Mouse (Mus musculus) midbrain, embryonic 13.5 days (tissue): ENCODE measurements at regions not wholly inside any gene's neighbourhood (a gene's known extent, or its start where the extent isn't known, plus 50 kb on each side); places are given as distances from the start of the nearest gene placed in this dataset.

Experiments used
- ATAC-seq: fragments of 200-750 bp; cut with Nextera tagmentation; 2 replicates; pipeline ENCODE4 v1.8.0; 2017; ENCODE audit warnings: mild to moderate bottlenecking, moderate TSS enrichment, moderate library complexity
- H3K27ac ChIP-seq: fragments of 300-500 bp; sonication (generic); 2 replicates; pipeline ENCODE4 v1.5.1; 2015; ENCODE audit warnings: inconsistent platforms, mild to moderate bottlenecking, moderate library complexity
- H3K27me3 ChIP-seq: fragments of 300-500 bp; sonication (generic); 2 replicates; pipeline ENCODE4 v1.6.1; 2015; ENCODE audit warnings: mild to moderate bottlenecking, inconsistent platforms
- H3K36me3 ChIP-seq: fragments of 300-500 bp; sonication (generic); 2 replicates; pipeline ENCODE4 v1.6.1; 2015; ENCODE audit warnings: mild to moderate bottlenecking, inconsistent platforms
- H3K4me1 ChIP-seq: fragments of 300-500 bp; sonication (generic); replicated peaks from 2 replicates; pipeline ENCODE4 v1.6.1; 2015; ENCODE audit warnings: inconsistent platforms
- H3K4me2 ChIP-seq: fragments of 300-500 bp; sonication (generic); replicated peaks from 2 replicates; pipeline ENCODE4 v1.6.1; 2015; ENCODE audit warnings: moderate library complexity, mild to moderate bottlenecking, inconsistent platforms
- H3K4me3 ChIP-seq: fragments of 300-500 bp; sonication (generic); replicated peaks from 2 replicates; pipeline ENCODE4 v1.5.1; 2015; ENCODE audit warnings: mild to moderate bottlenecking, inconsistent platforms
- H3K9ac ChIP-seq: fragments of 300-500 bp; sonication (generic); replicated peaks from 2 replicates; pipeline ENCODE4 v1.6.1; 2015; ENCODE audit warnings: mild to moderate bottlenecking, inconsistent platforms
- H3K9me3 ChIP-seq: fragments of 300-500 bp; sonication (generic); 2 replicates; pipeline ENCODE4 v1.6.1; 2016; ENCODE audit warnings: mild to moderate bottlenecking, inconsistent platforms
- WGBS: fragments of 180-500 bp; shearing (Covaris S2); methylation state at CpG from one replicate; pipeline ENCODE4 v1.1.7; 2015; 5-methylcytosine and 5-hydroxymethylcytosine counted together

DNA sequence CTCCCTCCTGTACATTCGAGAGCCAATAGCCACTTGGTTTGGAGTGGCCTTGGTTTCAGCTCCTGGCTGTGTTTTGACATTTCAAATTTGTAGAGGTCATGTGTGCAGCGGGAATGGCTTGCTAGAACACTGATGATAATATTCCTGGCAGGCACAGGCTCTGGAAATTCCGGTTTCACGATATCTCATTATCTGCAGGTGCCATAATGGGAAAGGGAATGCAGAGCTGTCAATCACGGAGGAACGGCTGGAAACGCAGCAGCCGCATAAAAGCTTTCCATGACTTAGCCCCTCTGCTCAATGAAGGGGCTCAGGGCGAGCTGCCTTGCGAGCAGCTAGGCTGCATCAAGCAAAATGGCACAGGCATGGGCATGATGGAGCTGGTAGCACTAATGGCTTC, 251.6 kb downstream of the Tshz3 start:
- H3K27me3 ChIP-seq = no peaks in the 10 kb centered on the region
- no peaks in the 10 kb centered on the region for H3K9me3 ChIP-seq
- H3K4me3 ChIP-seq = no peak overlapping the region
- no peaks in the 10 kb centered on the region for H3K36me3 ChIP-seq
- H3K4me1 ChIP-seq = peaks cover 20% of the 10 kb centered on the region
- 54% methylated on average over 10 of the region's 10 CpGs for WGBS
- peak overlapping the region; percentile 61 for H3K27ac ChIP-seq
- H3K9ac ChIP-seq = no peak overlapping the region
- no peak overlapping the region for H3K4me2 ChIP-seq
- peak; percentile 57; the same call in 1 of the 2 replicates for ATAC-seq

- Histone ChIP-seq H3K9ac (no peak overlapping the region), H3K27me3 (no peaks in the 10 kb centered on the region), H3K36me3 (no peaks in the 10 kb centered on the region), H3K4me2 (no peak overlapping the region), H3K9me3 (peaks cover 4% of the 10 kb centered on the region), H3K4me3 (no peak overlapping the region), H3K4me1 (0 out of 2 replicates have a peak, but pooled peaks cover 3% of the 10 kb centered on the region), H3K27ac (no peak overlapping the region)
- no peak for ATAC-seq
- 69% methylated on average over 3 of the region's 3 CpGs for WGBS
Observed at GRCm38 (mm10) chr7:36955376-36955775, 257.5 kb downstream of the Tshz3 start.

DNA sequence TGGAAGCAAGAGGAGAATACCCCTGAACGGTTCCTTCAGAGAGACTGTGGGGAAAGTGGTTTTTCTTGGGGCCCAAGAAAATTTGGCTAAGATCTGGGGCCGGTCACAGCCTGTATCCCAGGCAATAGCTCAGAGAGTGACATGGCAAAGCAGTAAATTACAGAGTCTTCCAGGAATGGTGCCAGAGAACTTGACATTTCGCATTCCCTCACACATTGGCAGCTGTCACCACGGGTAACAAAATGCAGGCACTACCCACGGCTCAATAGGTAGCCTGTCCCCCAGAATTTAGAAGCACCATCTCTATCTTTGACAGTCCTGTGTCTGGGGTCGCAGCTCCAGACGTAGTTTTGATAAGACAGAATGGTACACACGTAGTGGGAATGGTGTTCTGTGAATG, 260.3 kb downstream of the Tshz3 start:
- no peak overlapping the region for H3K27ac ChIP-seq
- ATAC-seq = no peak
- H3K27me3 ChIP-seq = no peaks in the 10 kb centered on the region
- no peak overlapping the region for H3K4me3 ChIP-seq
- H3K4me2 ChIP-seq = no peak overlapping the region
- 82% methylated on average over 8 of the region's 8 CpGs for WGBS
- H3K9ac ChIP-seq = no peak overlapping the region
- 0 out of 2 replicates have a peak, but pooled peaks cover 3% of the 10 kb centered on the region for H3K4me1 ChIP-seq
- H3K36me3 ChIP-seq = no peaks in the 10 kb centered on the region
- H3K9me3 ChIP-seq = peaks cover 4% of the 10 kb centered on the region

DNA sequence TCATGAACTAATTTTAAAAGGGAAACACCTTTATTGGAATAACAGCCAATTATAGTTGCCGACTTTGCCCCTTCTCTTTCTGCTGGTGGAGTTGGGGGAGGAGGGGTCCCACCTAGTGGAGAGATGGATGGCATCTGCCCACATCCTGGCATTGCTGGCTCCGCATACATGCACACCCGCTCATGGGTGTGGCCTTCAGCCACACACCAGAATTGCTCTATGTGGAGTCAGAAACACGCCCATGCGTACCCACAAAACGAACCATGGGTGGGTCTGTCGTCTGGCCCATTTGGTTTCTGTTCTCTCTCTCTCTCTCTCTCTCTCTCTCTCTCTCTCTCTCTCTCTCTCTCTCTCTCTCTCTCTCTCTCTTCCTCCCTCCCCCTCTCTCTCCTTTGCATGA, 273.9 kb downstream of the Tshz3 start:
- Histone ChIP-seq H3K27ac (no peak overlapping the region), H3K36me3 (no peaks in the 10 kb centered on the region), H3K27me3 (no peaks in the 10 kb centered on the region; the same call in 1 of the 2 replicates), H3K4me2 (no peak overlapping the region), H3K9ac (no peak overlapping the region), H3K4me3 (no peak overlapping the region), H3K4me1 (peaks cover 23% of the 10 kb centered on the region), H3K9me3 (no peaks in the 10 kb centered on the region)
- no peak for ATAC-seq
- 88% methylated on average over 7 of the region's 7 CpGs for WGBS

DNA sequence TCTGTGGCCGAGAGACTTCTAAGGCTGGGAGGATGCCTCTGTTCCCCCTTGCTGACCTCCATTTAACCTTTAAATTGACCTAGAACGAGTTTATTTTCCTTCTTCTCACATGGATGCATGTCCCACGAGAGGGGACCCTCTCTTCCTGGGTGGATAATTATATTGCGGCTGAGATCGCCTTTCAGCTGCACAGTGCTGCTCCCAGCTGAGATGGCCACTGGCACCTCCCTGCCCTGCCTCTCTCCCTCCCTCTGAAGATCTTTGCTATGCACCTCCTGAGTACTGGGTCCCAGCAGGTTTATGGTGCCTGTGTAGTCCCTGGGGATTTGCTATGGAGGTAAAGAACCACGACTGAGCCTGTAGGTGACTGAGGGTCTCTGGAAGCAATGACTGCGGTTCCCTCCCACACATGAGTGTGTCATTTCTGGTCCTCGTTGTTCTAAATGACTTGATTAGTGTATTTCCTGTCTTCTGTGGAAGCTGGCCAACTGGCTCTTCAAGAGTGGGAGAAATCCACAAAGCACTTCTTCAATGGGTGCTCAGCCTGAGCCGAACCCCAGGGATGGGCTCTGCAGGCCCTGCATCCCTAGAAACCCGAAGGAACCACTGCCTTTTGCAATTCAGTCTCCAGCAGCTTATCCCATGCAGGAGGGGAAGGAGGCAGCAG, 275.9 kb downstream of the Tshz3 start:
- Histone ChIP-seq H3K4me3 (no peak overlapping the region), H3K9me3 (no peaks in the 10 kb centered on the region), H3K27ac (no peak overlapping the region), H3K9ac (no peak overlapping the region), H3K4me1 (peaks cover 26% of the 10 kb centered on the region), H3K27me3 (no peaks in the 10 kb centered on the region; the same call in 1 of the 2 replicates), H3K4me2 (no peak overlapping the region), H3K36me3 (no peaks in the 10 kb centered on the region)
- peak; percentile 41; the same call in 1 of the 2 replicates for ATAC-seq
- 45% methylated on average over 10 of the region's 10 CpGs for WGBS

DNA sequence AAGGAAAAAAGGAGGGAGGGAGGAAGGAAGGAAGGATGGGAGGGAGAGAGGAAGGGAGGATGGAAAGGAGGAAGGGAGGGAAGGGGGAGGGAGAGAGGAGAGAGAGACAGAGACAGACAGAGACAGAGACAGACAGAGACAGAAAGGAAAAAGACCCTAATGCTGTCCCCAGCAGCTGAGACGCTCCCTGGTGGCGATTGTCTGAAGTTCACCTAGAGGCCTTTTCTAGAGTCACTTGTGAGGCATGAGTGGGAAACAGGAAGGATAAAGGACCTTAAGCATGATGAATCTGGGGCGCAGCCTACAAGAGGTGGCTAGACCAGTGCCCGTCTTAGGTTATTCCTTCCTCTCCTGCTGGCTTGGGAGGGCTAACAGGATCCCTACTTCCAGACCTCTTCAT, 276.7 kb downstream of the Tshz3 start:
- no peak for ATAC-seq
- H3K27ac ChIP-seq = no peak overlapping the region
- no peaks in the 10 kb centered on the region for H3K9me3 ChIP-seq
- H3K9ac ChIP-seq = no peak overlapping the region
- no peak overlapping the region for H3K4me2 ChIP-seq
- no peaks in the 10 kb centered on the region; the same call in 1 of the 2 replicates for H3K27me3 ChIP-seq
- H3K4me3 ChIP-seq = no peak overlapping the region
- peaks cover 23% of the 10 kb centered on the region for H3K4me1 ChIP-seq
- 50% methylated on average over 4 of the region's 4 CpGs for WGBS
- H3K36me3 ChIP-seq = no peaks in the 10 kb centered on the region

GRCm38 (mm10) chr7:36975475-36975874, 277.6 kb downstream of the Tshz3 start:
- H3K4me2 ChIP-seq = no peak overlapping the region
- no peak overlapping the region for H3K4me3 ChIP-seq
- no peak overlapping the region for H3K9ac ChIP-seq
- no peak overlapping the region for H3K27ac ChIP-seq
- no peak for ATAC-seq
- H3K4me1 ChIP-seq = peaks cover 23% of the 10 kb centered on the region
- H3K9me3 ChIP-seq = no peaks in the 10 kb centered on the region
- WGBS = 28% methylated on average over 5 of the region's 5 CpGs
- no peaks in the 10 kb centered on the region for H3K36me3 ChIP-seq
- H3K27me3 ChIP-seq = no peaks in the 10 kb centered on the region

GRCm38 (mm10) chr7:36977819-36978218, 279.9 kb downstream of the Tshz3 start:
- Histone ChIP-seq H3K27me3 (no peaks in the 10 kb centered on the region), H3K4me1 (peaks cover 17% of the 10 kb centered on the region), H3K4me2 (no peak overlapping the region), H3K27ac (no peak overlapping the region), H3K9ac (no peak overlapping the region), H3K36me3 (no peaks in the 10 kb centered on the region), H3K9me3 (no peaks in the 10 kb centered on the region), H3K4me3 (no peak overlapping the region)
- WGBS = 65% methylated on average over 12 of the region's 12 CpGs
- no peak for ATAC-seq

- 83% methylated on average over 1 of the region's 1 CpGs for WGBS
- Histone ChIP-seq H3K4me2 (no peak overlapping the region), H3K4me3 (no peak overlapping the region), H3K9me3 (0 out of 2 replicates have a peak, but pooled peaks cover 6% of the 10 kb centered on the region), H3K36me3 (no peaks in the 10 kb centered on the region), H3K27ac (no peak overlapping the region), H3K9ac (no peak overlapping the region), H3K4me1 (no peaks in the 10 kb centered on the region), H3K27me3 (no peaks in the 10 kb centered on the region)
- ATAC-seq = no peak
Observed at GRCm38 (mm10) chr7:36989380-36989779, 291.5 kb downstream of the Tshz3 start.

- Histone ChIP-seq H3K4me3 (no peak overlapping the region), H3K36me3 (no peaks in the 10 kb centered on the region), H3K9ac (no peak overlapping the region), H3K27me3 (no peaks in the 10 kb centered on the region), H3K4me1 (no peaks in the 10 kb centered on the region), H3K27ac (no peak overlapping the region), H3K4me2 (no peak overlapping the region), H3K9me3 (no peaks in the 10 kb centered on the region)
- no peak for ATAC-seq
- 88% methylated on average over 5 of the region's 5 CpGs for WGBS
Observed at GRCm38 (mm10) chr7:37004601-37005000, 306.7 kb downstream of the Tshz3 start.

DNA sequence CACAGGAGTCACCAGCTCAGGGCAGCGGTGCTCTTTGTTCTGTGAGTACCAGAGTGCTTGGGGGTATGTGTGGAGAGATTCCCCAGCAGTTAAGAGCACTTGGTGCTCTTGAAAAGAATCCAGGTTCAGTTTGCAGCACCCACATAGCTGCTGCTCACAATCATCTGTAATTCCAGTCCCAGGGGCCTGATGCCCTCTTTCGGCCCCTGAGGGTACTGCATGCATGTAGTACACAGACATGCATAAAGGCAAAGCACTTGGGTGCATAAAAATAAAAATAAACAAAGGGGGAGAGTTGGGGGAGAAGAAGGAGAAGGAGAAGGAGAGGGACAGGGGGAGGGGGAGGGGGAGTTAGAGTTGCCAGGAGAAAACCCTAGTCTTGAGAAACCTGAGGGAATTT, 307.8 kb downstream of the Tshz3 start:
- H3K36me3 ChIP-seq = no peaks in the 10 kb centered on the region
- no peak overlapping the region for H3K4me2 ChIP-seq
- H3K4me3 ChIP-seq = no peak overlapping the region
- H3K9me3 ChIP-seq = no peaks in the 10 kb centered on the region
- H3K9ac ChIP-seq = no peak overlapping the region
- no peak for ATAC-seq
- no peaks in the 10 kb centered on the region for H3K27me3 ChIP-seq
- no peaks in the 10 kb centered on the region for H3K4me1 ChIP-seq
- WGBS = 93% methylated on average over 2 of the region's 2 CpGs
- no peak overlapping the region for H3K27ac ChIP-seq

DNA sequence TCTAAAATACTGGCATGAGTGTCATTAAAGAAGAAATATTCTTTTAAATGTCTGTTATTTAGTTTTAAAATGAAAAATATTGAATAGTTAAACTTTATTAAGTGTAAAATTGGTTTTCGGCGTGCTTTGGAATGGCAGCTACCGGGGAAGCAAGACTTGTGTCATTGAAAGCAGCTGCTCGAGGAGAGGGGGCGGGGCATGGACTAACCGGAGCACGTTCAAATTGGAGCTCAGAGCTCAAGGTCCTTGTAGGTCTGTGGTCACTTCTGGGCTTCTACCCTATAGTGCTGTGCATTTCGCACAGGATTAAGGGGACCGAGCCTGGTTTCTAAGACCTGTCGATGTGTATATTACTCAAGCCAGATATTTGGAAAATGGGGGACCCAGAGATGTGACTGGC, 309.0 kb downstream of the Tshz3 start:
- H3K27me3 ChIP-seq = no peaks in the 10 kb centered on the region
- H3K9me3 ChIP-seq = no peaks in the 10 kb centered on the region
- no peak overlapping the region for H3K9ac ChIP-seq
- H3K4me3 ChIP-seq = no peak overlapping the region
- no peak overlapping the region for H3K27ac ChIP-seq
- H3K4me2 ChIP-seq = no peak overlapping the region
- 74% methylated on average over 10 of the region's 10 CpGs for WGBS
- no peaks in the 10 kb centered on the region for H3K4me1 ChIP-seq
- ATAC-seq = no peak
- no peaks in the 10 kb centered on the region for H3K36me3 ChIP-seq

- Histone ChIP-seq H3K4me2 (no peak overlapping the region), H3K9ac (no peak overlapping the region), H3K4me1 (no peaks in the 10 kb centered on the region), H3K4me3 (no peak overlapping the region), H3K27ac (no peak overlapping the region), H3K36me3 (no peaks in the 10 kb centered on the region), H3K27me3 (no peaks in the 10 kb centered on the region), H3K9me3 (no peaks in the 10 kb centered on the region)
- WGBS = 80% methylated on average over 6 of the region's 6 CpGs
- ATAC-seq = no peak
Observed at GRCm38 (mm10) chr7:37011180-37011754, 313.3 kb downstream of the Tshz3 start.
